Mouse (Mus musculus) liver, adult 2 months (tissue): ENCODE results near the gene Tspan17. TPM values are rescaled to one million over a fixed set of nuclear protein-coding genes. Genes with fewer than 3 reads are reported as not detected.

Experiments
- DNase-seq: peaks from one replicate; pipeline ENCODE4 v3.0.0-alpha.2; 2011; ENCODE audit warnings: low read depth, low spot score; ENCODE audit errors: extremely low read depth
- H3K27ac ChIP-seq: fragments of 200-500 bp; replicated peaks from 2 replicates; pipeline ENCODE4 v1.5.1; 2012; ENCODE audit warnings: low read depth, mild to moderate bottlenecking, control low read depth, inconsistent platforms, low read length; ENCODE audit not compliant: insufficient read depth
- H3K27me3 ChIP-seq: fragments of 200-500 bp; 2 replicates; pipeline ENCODE4 v1.6.1; 2012; ENCODE audit warnings: mild to moderate bottlenecking, moderate library complexity, low read length, inconsistent platforms; ENCODE audit not compliant: control insufficient read depth, insufficient read depth
- H3K36me3 ChIP-seq: fragments of 200-500 bp; 2 replicates; pipeline ENCODE4 v1.6.1; 2012; ENCODE audit warnings: low read length, inconsistent platforms; ENCODE audit not compliant: control insufficient read depth, insufficient read depth
- H3K4me1 ChIP-seq: fragments of 200-500 bp; 2 replicates; pipeline ENCODE4 v1.6.1; 2011; ENCODE audit warnings: low read length; ENCODE audit not compliant: control insufficient read depth, insufficient read depth
- H3K4me3 ChIP-seq: fragments of 200-500 bp; 2 replicates; pipeline ENCODE4 v1.5.1; 2011; ENCODE audit warnings: low read depth, mild to moderate bottlenecking, control low read depth, low read length, moderate library complexity; ENCODE audit not compliant: insufficient read depth
- H3K79me2 ChIP-seq: fragments of 200-500 bp; 2 replicates; pipeline ENCODE4 v1.6.1; 2012; ENCODE audit warnings: inconsistent platforms, mild to moderate bottlenecking, low read length, moderate library complexity; ENCODE audit not compliant: control insufficient read depth, insufficient read depth
- H3K9ac ChIP-seq: fragments of 200-500 bp; 2 replicates; pipeline ENCODE4 v1.6.1; 2012; ENCODE audit warnings: low read depth, mild to moderate bottlenecking, control low read depth, inconsistent platforms, low read length
- CTCF ChIP-seq: fragments of 200-500 bp; IDR thresholded peaks from 2 replicates; pipeline ENCODE4 v1.5.1; 2011; ENCODE audit warnings: low read depth, low read length, control low read depth
- POLR2A ChIP-seq: fragments of 200-500 bp; IDR thresholded peaks from 2 replicates; pipeline ENCODE4 v1.6.1; 2011; ENCODE audit warnings: low read length, control low read depth; ENCODE audit not compliant: insufficient read depth; ENCODE audit errors: extremely low read depth
- WGBS: fragments of 180-500 bp; shearing (Covaris S2); methylation state at CpG from one replicate; pipeline ENCODE4 v1.1.7; 2018; 5-methylcytosine and 5-hydroxymethylcytosine counted together
- polyA plus RNA-seq: library from polyadenylated mRNA; depleted of rRNA; stranded (reverse); fragments of >200 nt; gene quantifications from 2 replicates; pipeline ENCODE4 v1.2.3, GENCODE M21; 2012
- total RNA-seq: library from RNA; depleted of rRNA; stranded (reverse); fragments of >200 nt; gene quantifications from 2 replicates; pipeline ENCODE4 v1.2.3, GENCODE M21; 2014

Gene Tspan17
- total and polyA plus RNA-seq, 2 experiments: 0.74 to 1.4 TPM

- Histone ChIP-seq H3K36me3 (no peaks in the 10 kb centered on the region), H3K4me1 (no peaks in the 10 kb centered on the region), H3K27ac (no peak overlapping the region), H3K27me3 (peaks cover 5% of the 10 kb centered on the region; the same call in 1 of the 2 replicates), H3K79me2 (no peaks in the 10 kb centered on the region), H3K9ac (no peak overlapping the region), H3K4me3 (no peak overlapping the region)
- TF ChIP-seq CTCF (no peak), POLR2A (no peak)
- WGBS: 58% methylated on average over 13 of the region's 13 CpGs
- DNase-seq: no peak
Measured at GRCm38 (mm10) chr13:54806434-54806976, 17.3 kb downstream of the Tspan17 start.

DNA sequence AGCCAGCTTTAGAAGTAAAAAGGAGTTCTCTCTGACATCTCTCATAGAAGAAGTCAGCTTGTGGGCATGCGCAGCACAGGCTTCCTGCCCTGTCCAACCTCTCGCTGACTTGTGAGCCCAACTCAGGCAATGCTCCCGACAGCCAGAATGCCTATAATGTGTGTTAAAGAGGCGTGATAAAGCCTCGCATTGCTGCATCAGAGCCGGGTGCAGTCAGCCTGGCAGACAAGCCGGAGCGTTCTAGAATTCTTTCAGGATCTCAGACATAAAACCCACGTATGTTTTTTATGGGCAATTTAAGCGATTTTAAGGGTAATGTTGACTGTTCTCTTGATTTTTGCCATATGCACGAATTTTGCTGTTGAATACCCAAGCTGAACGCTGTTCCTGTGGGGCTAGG lies 18.9 kb downstream of the Tspan17 start:
- TF ChIP-seq CTCF (no peak), POLR2A (no peak)

GRCm38 (mm10) chr13:54811476-54811875 lies 22.3 kb downstream of the Tspan17 start:
- Histone ChIP-seq H3K36me3 (no peaks in the 10 kb centered on the region), H3K4me1 (no peaks in the 10 kb centered on the region), H3K79me2 (no peaks in the 10 kb centered on the region), H3K4me3 (no peak overlapping the region), H3K27ac (no peak overlapping the region), H3K9ac (no peak overlapping the region), H3K27me3 (peaks cover 4% of the 10 kb centered on the region; the same call in 1 of the 2 replicates)
- DNase-seq: no peak
- 60% methylated on average over 7 of the region's 7 CpGs for WGBS
- no peak for TF ChIP-seq POLR2A
- no peak for TF ChIP-seq CTCF

More for the DNA sequence above, 18.9 kb downstream of the Tspan17 start:
- Histone ChIP-seq H3K27ac (no peak overlapping the region), H3K36me3 (no peaks in the 10 kb centered on the region), H3K4me3 (no peak overlapping the region), H3K27me3 (peaks cover 5% of the 10 kb centered on the region; the same call in 1 of the 2 replicates), H3K9ac (no peak overlapping the region), H3K4me1 (no peaks in the 10 kb centered on the region), H3K79me2 (no peaks in the 10 kb centered on the region)
- 71% methylated on average over 12 of the region's 12 CpGs for WGBS
- no peak for DNase-seq

DNA sequence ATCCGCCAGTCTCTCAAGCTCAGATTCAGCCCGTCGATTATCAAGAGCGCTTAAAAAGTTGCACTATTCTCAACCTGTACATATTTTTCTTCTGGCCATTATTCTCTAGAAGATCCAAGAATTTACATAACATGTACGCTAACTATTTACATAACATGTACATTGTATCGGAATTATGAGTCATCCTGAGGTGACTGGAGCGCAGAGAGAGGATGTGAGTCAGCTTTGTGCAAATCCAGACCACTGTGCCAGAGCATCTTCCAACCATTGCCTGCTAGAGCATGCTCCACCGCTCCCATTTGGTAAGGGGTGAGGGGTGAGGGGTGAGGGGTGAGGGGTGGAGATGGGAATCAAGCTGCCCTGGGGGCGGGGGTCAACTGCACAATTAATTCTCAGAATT lies 24.2 kb downstream of the Tspan17 start:
- Histone ChIP-seq H3K36me3 (no peaks in the 10 kb centered on the region), H3K4me1 (no peaks in the 10 kb centered on the region), H3K27ac (no peak overlapping the region), H3K4me3 (no peak overlapping the region), H3K9ac (no peak overlapping the region), H3K79me2 (no peaks in the 10 kb centered on the region), H3K27me3 (no peaks in the 10 kb centered on the region)
- WGBS: 76% methylated on average over 9 of the region's 9 CpGs
- DNase-seq: no peak
- TF ChIP-seq CTCF: no peak
- TF ChIP-seq POLR2A: no peak

DNA sequence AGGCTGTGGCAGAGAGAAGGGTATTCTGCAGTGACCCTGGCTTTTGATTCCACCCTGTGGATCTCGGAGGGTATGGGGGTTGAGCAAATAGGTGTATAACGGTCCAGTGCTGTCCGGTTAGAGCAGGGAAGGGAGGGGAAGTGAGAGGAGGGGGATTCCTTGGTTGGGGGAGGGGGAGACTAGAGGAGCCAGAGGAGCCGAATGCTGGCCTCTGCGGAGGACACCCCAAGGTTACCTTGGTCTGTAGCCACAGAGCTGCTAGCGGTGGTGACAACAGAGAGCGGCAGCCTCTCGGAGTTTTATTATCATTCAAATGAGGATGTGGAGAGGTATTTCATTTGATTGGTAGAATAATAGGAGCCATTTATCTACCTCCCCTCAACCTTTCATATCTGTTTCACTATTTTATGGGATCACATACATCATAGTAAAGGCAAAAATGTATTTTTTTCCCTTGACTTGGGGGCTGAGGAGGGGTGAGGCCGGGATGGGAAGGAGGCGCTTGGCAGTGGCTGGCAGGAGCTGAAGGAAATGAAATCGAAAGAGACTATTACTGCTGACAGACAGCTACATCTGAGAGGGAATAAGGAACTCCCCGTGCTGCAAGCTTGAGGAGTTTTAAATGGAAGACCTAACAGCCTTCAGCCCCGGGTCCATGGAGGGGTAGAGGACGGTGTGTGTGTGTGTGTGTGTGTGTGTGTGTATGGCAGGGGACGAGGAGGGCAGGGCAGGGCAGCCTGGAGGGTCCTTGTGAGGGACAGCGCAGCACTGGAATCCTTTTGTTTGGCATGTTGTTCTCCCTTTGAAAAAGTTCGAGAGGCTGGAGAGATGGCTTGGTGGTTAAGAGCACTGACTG lies 29.4 kb downstream of the Tspan17 start:
- Histone ChIP-seq H3K9ac (no peak overlapping the region), H3K36me3 (no peaks in the 10 kb centered on the region), H3K79me2 (no peaks in the 10 kb centered on the region), H3K27ac (no peak overlapping the region), H3K4me1 (no peaks in the 10 kb centered on the region), H3K4me3 (no peak overlapping the region; the same call in 1 of the 2 replicates), H3K27me3 (no peaks in the 10 kb centered on the region)
- DNase-seq: peak; percentile 7
- WGBS: 49% methylated on average over 17 of the region's 17 CpGs
- TF ChIP-seq CTCF (no peak), POLR2A (no peak)

GRCm38 (mm10) chr13:54821106-54821505 lies 31.9 kb downstream of the Tspan17 start:
- no peak overlapping the region for H3K27ac ChIP-seq
- no peaks in the 10 kb centered on the region for H3K4me1 ChIP-seq
- H3K4me3 ChIP-seq: no peak overlapping the region
- H3K27me3 ChIP-seq: no peaks in the 10 kb centered on the region
- 80% methylated on average over 4 of the region's 4 CpGs for WGBS
- no peak for TF ChIP-seq CTCF
- no peak for TF ChIP-seq POLR2A
- H3K36me3 ChIP-seq: no peaks in the 10 kb centered on the region
- H3K79me2 ChIP-seq: no peaks in the 10 kb centered on the region
- H3K9ac ChIP-seq: no peak overlapping the region
- DNase-seq: no peak
